Mouse (Mus musculus) midbrain, embryonic 14.5 days (tissue): ENCODE data around the gene Lrrc10b. TPM values are rescaled to one million over a fixed set of nuclear protein-coding genes. Genes with fewer than 3 reads are reported as not detected.

Source experiments
- ATAC-seq: fragments of 200-750 bp; cut with Nextera tagmentation; 2 replicates; pipeline ENCODE4 v1.8.0; 2017; ENCODE audit warnings: moderate number of reproducible peaks, moderate library complexity; ENCODE audit not compliant: low FRiP score, low TSS enrichment
- DNase-seq: peaks from one replicate; pipeline ENCODE4 v3.0.0-alpha.2; 2015
- H3K27ac ChIP-seq: fragments of 300-500 bp; sonication (generic); replicated peaks from 2 replicates; pipeline ENCODE4 v1.5.1; 2014; ENCODE audit warnings: mild to moderate bottlenecking, low read depth, low read length, moderate library complexity
- H3K27me3 ChIP-seq: fragments of 300-500 bp; sonication (generic); 2 replicates; pipeline ENCODE4 v1.6.1; 2014; ENCODE audit warnings: low read length, control low read depth, mixed read lengths; ENCODE audit not compliant: control insufficient read depth, insufficient read depth
- H3K36me3 ChIP-seq: fragments of 300-500 bp; sonication (generic); 2 replicates; pipeline ENCODE4 v1.6.1; 2014; ENCODE audit warnings: low read length, control low read depth; ENCODE audit not compliant: control insufficient read depth, insufficient read depth
- H3K4me1 ChIP-seq: fragments of 300-500 bp; sonication (generic); 2 replicates; pipeline ENCODE4 v1.6.1; 2014; ENCODE audit warnings: mild to moderate bottlenecking, antibody characterized with exemption, low read length, control low read depth; ENCODE audit not compliant: control insufficient read depth, insufficient read depth
- H3K4me2 ChIP-seq: fragments of 300-500 bp; sonication (generic); 2 replicates; pipeline ENCODE4 v1.6.1; 2014; ENCODE audit warnings: mild to moderate bottlenecking, low read length, moderate library complexity
- H3K4me3 ChIP-seq: fragments of 300-500 bp; sonication (generic); replicated peaks from 2 replicates; pipeline ENCODE4 v1.5.1; 2014; ENCODE audit warnings: low read depth, low read length
- H3K9ac ChIP-seq: fragments of 300-500 bp; sonication (generic); replicated peaks from 2 replicates; pipeline ENCODE4 v1.6.1; 2014; ENCODE audit warnings: mild to moderate bottlenecking, low read length, moderate library complexity
- H3K9me3 ChIP-seq: fragments of 300-500 bp; sonication (generic); 2 replicates; pipeline ENCODE4 v1.6.1; 2016; ENCODE audit warnings: low read length, control low read depth, mixed read lengths; ENCODE audit not compliant: control insufficient read depth
- WGBS: fragments of 180-500 bp; shearing (Covaris S2); extraction: QIAGEN DNeasy Blood & Tissue Kit; methylation state at CpG from one replicate; pipeline ENCODE4 v1.1.7; 2014; 5-methylcytosine and 5-hydroxymethylcytosine counted together
- polyA plus RNA-seq: library from polyadenylated mRNA; unstranded; fragments of >200 nt; fragmentation: Nextera tagmentation; extraction: Ambion mirVana; gene quantifications from 2 replicates; pipeline ENCODE4 v1.2.1, GENCODE M21; 2014

Gene Lrrc10b
- polyA plus RNA-seq, 1 experiment from 2014 or later, result 0.91 TPM

GRCm38 (mm10) chr19:10455437-10455806 lies 1.9 kb downstream of the Lrrc10b start:
- H3K27ac ChIP-seq, result no peak overlapping the region
- no peak overlapping the region for H3K4me3 ChIP-seq
- no peak for DNase-seq
- H3K4me1 ChIP-seq, result peaks cover 15% of the 10 kb centered on the region
- WGBS, result 73% methylated on average over 3 of the region's 3 CpGs
- no peak overlapping the region for H3K4me2 ChIP-seq
- H3K9me3 ChIP-seq, result no peaks in the 10 kb centered on the region
- no peak for ATAC-seq
- H3K36me3 ChIP-seq, result no peaks in the 10 kb centered on the region
- H3K27me3 ChIP-seq, result peaks cover 38% of the 10 kb centered on the region
- H3K9ac ChIP-seq, result no peak overlapping the region

DNA sequence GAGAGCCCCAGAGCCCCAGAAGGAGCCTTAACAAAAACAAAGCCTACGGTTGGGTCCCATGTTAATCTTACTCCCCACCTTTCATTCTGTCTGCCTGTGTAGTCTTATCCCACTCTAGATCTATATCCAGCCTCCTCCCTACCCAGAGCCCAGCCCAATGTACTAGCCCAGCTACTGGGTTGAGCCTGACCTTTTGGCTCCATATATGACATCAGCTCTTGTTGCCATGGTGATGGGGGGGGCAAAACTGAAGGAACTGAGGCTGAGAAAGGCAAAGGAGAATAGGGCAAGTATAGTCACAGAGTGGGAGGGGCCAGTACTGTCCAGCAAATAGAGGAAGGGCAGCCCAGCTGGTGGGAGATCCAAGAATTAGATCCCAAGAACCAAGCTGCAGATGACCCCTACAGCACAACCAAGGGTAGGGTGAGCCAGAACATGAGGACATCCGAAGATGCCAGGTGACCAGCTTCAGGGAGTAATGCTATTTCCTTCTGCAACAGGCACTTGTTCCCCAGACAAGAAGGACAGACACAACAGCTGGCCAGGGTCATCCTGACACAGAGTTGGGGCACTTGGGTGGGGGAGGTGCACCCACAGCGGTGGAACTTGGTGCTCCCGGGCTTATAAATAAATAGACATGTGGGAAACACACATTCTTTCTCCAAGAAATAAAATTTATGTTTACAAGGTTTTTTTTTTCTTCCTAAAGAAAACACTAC lies 2.4 kb downstream of the Lrrc10b start:
- no peak overlapping the region for H3K9ac ChIP-seq
- ATAC-seq (no peak), DNase-seq (no peak)
- H3K9me3 ChIP-seq, result no peaks in the 10 kb centered on the region
- no peak overlapping the region for H3K4me2 ChIP-seq
- H3K36me3 ChIP-seq, result no peaks in the 10 kb centered on the region
- peaks cover 15% of the 10 kb centered on the region for H3K4me1 ChIP-seq
- 73% methylated on average over 4 of the region's 4 CpGs for WGBS
- no peak overlapping the region for H3K27ac ChIP-seq
- H3K4me3 ChIP-seq, result no peak overlapping the region
- peaks cover 37% of the 10 kb centered on the region for H3K27me3 ChIP-seq

DNA sequence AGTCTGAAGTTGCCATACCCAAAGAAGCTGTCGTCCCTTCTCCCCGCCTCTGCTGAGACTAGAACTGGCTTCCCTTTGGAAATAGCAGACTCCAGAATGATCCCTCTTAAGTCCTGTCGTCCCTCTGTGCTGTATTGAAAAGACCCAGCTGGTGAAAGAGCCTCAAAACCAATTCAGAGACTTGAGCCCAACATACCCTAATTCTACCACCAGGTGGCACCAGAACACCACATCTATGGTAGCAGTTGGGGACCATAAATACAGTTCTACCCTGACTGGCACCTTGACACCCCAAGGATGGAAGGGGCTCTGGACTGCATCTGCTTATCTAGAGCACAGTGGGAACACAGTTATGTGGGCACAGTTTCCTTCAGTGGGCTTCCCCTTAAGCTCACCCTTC lies 7.6 kb downstream of the Lrrc10b start:
- H3K27ac ChIP-seq, result no peak overlapping the region
- no peak overlapping the region for H3K4me2 ChIP-seq
- H3K9me3 ChIP-seq, result no peaks in the 10 kb centered on the region
- DNase-seq (peak; percentile 93), ATAC-seq (peak; percentile 36; the same call in 1 of the 2 replicates)
- no peaks in the 10 kb centered on the region for H3K4me1 ChIP-seq
- 3% methylated on average over 3 of the region's 3 CpGs for WGBS
- H3K9ac ChIP-seq, result no peak overlapping the region
- H3K36me3 ChIP-seq, result peaks cover 31% of the 10 kb centered on the region
- no peaks in the 10 kb centered on the region for H3K27me3 ChIP-seq
- no peak overlapping the region for H3K4me3 ChIP-seq

GRCm38 (mm10) chr19:10449190-10449589 lies 8.1 kb downstream of the Lrrc10b start:
- H3K4me3 ChIP-seq, result no peak overlapping the region
- DNase-seq, result no peak
- H3K4me2 ChIP-seq, result no peak overlapping the region
- no peaks in the 10 kb centered on the region for H3K27me3 ChIP-seq
- no peak overlapping the region for H3K27ac ChIP-seq
- no peaks in the 10 kb centered on the region for H3K9me3 ChIP-seq
- H3K9ac ChIP-seq, result no peak overlapping the region
- ATAC-seq, result peak; percentile 53; the same call in 1 of the 2 replicates
- H3K4me1 ChIP-seq, result no peaks in the 10 kb centered on the region
- peaks cover 36% of the 10 kb centered on the region for H3K36me3 ChIP-seq
- 71% methylated on average over 6 of the region's 6 CpGs for WGBS

GRCm38 (mm10) chr19:10448275-10448674 lies 9.0 kb downstream of the Lrrc10b start:
- H3K27me3 ChIP-seq, result no peaks in the 10 kb centered on the region
- DNase-seq (no peak), ATAC-seq (no peak)
- H3K36me3 ChIP-seq, result peaks cover 44% of the 10 kb centered on the region
- H3K9me3 ChIP-seq, result no peaks in the 10 kb centered on the region
- no peak overlapping the region for H3K4me2 ChIP-seq
- no peak overlapping the region for H3K4me3 ChIP-seq
- no peak overlapping the region for H3K9ac ChIP-seq
- H3K27ac ChIP-seq, result no peak overlapping the region
- 96% methylated on average over 7 of the region's 7 CpGs for WGBS
- no peaks in the 10 kb centered on the region for H3K4me1 ChIP-seq

DNA sequence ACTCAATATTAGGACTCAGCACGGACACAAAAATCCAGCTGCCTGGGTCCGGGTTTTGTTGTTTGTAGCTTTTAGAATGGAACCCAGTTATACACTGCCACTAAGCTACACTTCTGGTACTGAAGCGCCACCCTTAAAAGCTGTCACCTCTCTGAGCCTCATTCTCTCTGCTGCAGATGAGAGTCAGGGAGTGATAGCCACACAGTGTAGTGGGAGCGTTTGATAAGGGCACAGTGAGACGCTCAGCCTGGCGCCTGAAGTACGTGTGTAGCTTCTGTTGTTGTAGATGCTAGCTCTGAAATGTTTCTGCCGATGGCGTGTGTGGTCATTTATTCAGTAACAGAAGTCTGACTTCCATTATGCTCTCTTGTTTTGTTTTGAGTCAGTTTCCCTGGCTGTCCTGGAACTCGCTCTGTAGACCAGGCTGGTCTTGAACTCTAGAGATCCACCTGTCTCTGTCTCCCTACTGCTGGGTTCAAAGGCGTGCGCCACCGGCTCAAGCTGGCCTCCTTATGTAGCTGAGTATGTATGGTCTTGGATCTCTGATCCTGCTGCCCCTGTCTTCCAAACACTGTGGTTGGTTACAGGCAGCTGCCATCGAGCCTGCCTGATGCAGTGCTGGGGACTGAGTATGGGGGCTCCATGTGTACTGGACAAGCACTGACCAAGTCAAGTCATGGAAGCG lies 12.4 kb downstream of the Lrrc10b start:
- no peak for ATAC-seq
- Histone ChIP-seq H3K27ac (no peak overlapping the region), H3K27me3 (no peaks in the 10 kb centered on the region), H3K9me3 (no peaks in the 10 kb centered on the region), H3K4me1 (no peaks in the 10 kb centered on the region), H3K9ac (no peak overlapping the region), H3K36me3 (peaks cover 74% of the 10 kb centered on the region), H3K4me2 (no peak overlapping the region), H3K4me3 (no peak overlapping the region)
- DNase-seq, result no peak
- 95% methylated on average over 15 of the region's 15 CpGs for WGBS

GRCm38 (mm10) chr19:10437521-10437920 lies 19.8 kb downstream of the Lrrc10b start:
- no peak overlapping the region for H3K27ac ChIP-seq
- no peaks in the 10 kb centered on the region for H3K27me3 ChIP-seq
- no peak overlapping the region for H3K9ac ChIP-seq
- DNase-seq, result no peak
- no peak overlapping the region for H3K4me2 ChIP-seq
- 61% methylated on average over 1 of the region's 1 CpGs for WGBS
- ATAC-seq, result no peak
- no peaks in the 10 kb centered on the region for H3K4me1 ChIP-seq
- peaks cover 31% of the 10 kb centered on the region for H3K36me3 ChIP-seq
- no peaks in the 10 kb centered on the region for H3K9me3 ChIP-seq
- H3K4me3 ChIP-seq, result no peak overlapping the region

GRCm38 (mm10) chr19:10436726-10437125 lies 20.5 kb downstream of the Lrrc10b start:
- H3K9ac ChIP-seq, result no peak overlapping the region
- H3K27ac ChIP-seq, result no peak overlapping the region
- whole genome bisulfite sequencing, result 29% methylated on average over 1 of the region's 1 CpGs
- peaks cover 25% of the 10 kb centered on the region for H3K36me3 ChIP-seq
- no peaks in the 10 kb centered on the region for H3K27me3 ChIP-seq
- no peak overlapping the region for H3K4me3 ChIP-seq
- ATAC-seq (no peak), DNase-seq (no peak)
- 0 out of 2 replicates have a peak, but pooled peaks cover under 1% of the 10 kb centered on the region for H3K4me1 ChIP-seq
- H3K4me2 ChIP-seq, result no peak overlapping the region
- no peaks in the 10 kb centered on the region for H3K9me3 ChIP-seq

- Histone ChIP-seq H3K27ac (no peak overlapping the region), H3K4me3 (no peak overlapping the region), H3K4me2 (no peak overlapping the region), H3K4me1 (0 out of 2 replicates have a peak, but pooled peaks cover 4% of the 10 kb centered on the region), H3K9me3 (no peaks in the 10 kb centered on the region), H3K27me3 (no peaks in the 10 kb centered on the region), H3K36me3 (peaks cover 18% of the 10 kb centered on the region), H3K9ac (no peak overlapping the region)
- WGBS, result 25% methylated on average over 3 of the region's 3 CpGs
- peak; percentile 49; the same call in 1 of the 2 replicates for ATAC-seq
- DNase-seq, result peak; percentile 86
These were observed 21.4 kb downstream of the Lrrc10b start for GRCm38 (mm10) chr19:10435908-10436307.
